Mouse (Mus musculus) liver, postnatal 0 days (tissue): ENCODE data around the gene Tec.

ENCODE experiments used
- CTCF ChIP-seq: sonication (generic); IDR thresholded peaks from 2 replicates; pipeline ENCODE4 v1.5.1; 2016; ENCODE audit warnings: antibody characterized with exemption, low read depth
- EP300 ChIP-seq: IDR thresholded peaks from 2 replicates; pipeline ENCODE4 v1.6.1; 2016; ENCODE audit warnings: antibody characterized with exemption, low read depth, mild to moderate bottlenecking

DNA sequence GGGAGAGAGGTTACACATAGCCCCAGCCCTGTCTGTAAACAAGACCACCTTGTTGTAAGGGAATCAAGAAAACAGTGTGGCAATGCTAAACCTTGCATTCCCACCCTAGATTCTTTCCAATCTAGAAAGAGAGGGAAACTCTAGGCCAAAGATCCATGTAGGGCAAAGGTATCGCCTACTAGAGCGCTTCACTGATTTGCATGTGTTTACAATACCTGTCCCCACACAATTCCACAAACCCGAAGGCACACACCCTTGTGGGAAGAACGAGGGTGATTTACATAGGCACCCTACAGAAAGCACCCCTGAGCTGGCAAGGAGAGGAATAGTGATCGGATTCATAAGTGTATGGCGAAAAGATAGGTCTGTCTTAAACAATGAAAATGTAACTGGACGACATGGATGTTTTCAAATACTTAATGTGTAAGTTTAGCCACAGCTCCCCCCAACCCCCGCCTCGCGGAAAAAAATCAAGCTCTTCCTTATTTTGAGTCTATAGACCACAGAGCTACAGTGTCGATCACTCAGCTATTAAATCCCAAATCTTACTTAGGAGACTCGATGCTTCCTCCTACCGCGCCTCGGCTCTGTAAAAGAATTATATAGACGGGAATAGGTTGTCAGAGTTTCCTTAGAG lies 1.1 kb downstream of the Tec start:
- no peak for TF ChIP-seq CTCF
- no peak for TF ChIP-seq EP300
